Mouse (Mus musculus): ENCODE measurements at regions not wholly inside any gene's neighbourhood (a gene's known extent, or its start where the extent isn't known, plus 50 kb on each side); places are given as distances from the start of the nearest gene placed in this dataset.
"Not testable (repeated sequence)": the region's sequence is repeated elsewhere in the genome, so short reads cannot be mapped to it uniquely, and the experiment has no call there.

DNA sequence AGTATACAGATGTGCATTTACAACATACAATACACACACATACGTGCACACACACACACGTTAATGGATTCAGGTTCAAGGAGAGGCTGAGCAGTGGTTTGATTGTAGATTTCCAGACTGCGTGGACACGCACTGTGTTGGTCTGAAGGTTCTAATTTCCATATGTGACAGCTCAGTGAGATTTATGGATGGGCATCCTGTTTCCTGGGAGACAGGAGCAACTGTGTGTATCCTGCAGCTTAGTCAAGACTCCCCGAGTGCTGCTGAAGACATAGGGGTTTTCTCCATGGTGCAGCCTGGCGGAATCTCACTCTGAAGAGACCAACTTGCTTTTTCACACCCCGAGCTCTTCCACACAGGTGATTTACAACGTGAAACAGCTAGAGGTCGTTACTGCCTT lies 119.3 kb upstream of the Foxk1 start:
- peaks cover 9% of the 10 kb centered on the region for H3K4me1 ChIP-seq
- H3K36me3 ChIP-seq, result no peaks in the 10 kb centered on the region
- no peaks in the 10 kb centered on the region for H3K9me3 ChIP-seq (replicated peaks)
- no peak overlapping the region for H3K27ac ChIP-seq
- 67% methylated on average over 9 of the region's 9 CpGs for WGBS
- no peak overlapping the region for H3K4me3 ChIP-seq
- no peak for DNase-seq (ENCODE audit: low spot score)
- no peaks in the 10 kb centered on the region for H3K27me3 ChIP-seq (ENCODE audit: low read depth, poor library complexity, severe bottlenecking)

DNA sequence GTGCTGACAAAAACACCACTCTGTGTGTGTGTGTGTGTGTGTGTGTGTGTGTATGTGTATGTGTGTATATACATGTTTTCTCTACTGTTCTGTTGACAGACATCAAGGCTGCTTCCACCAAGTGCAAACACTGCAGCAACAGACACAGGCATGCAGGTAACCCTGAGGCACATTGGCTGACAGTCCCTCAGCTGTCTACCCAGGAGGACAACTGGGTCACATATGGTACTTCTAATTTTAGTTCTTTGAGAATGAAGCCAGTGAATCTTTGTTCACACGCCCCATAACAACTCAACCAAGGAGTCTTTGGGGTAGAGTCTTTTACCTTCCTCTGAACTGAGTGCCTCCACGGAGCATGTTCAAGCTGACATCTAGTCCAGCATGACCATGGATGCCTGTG lies 113.3 kb upstream of the Foxk1 start:
- Histone ChIP-seq H3K4me3 (no peak overlapping the region), H3K4me1 (no peaks in the 10 kb centered on the region), H3K9me3 (replicated peaks) (no peaks in the 10 kb centered on the region), H3K36me3 (no peaks in the 10 kb centered on the region), H3K27me3 (ENCODE audit: low read depth, poor library complexity, severe bottlenecking) (no peaks in the 10 kb centered on the region), H3K27ac (no peak overlapping the region)
- 82% methylated on average over 2 of the region's 2 CpGs for WGBS
- DNase-seq (ENCODE audit: low spot score), result no peak

DNA sequence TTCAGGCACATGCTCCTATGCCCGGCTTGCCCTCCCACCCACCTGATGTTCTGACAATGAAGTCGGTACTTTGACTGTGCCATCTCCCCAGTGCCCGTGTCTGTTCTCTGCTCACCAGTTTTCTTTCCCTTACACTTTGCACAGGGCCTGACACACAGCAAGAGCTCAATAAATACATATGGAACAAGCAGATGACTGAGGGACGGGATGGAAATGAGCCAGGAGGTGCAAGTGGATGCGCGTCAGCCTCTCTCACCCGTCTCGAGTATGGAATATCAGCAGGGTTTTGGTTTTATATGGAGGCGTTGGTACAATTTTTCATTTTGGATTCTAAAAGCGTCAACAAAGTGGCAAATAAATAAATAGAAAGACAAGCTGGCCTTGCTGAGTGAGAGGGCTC lies 109.8 kb upstream of the Foxk1 start:
- 91% methylated on average over 10 of the region's 10 CpGs for WGBS

DNA sequence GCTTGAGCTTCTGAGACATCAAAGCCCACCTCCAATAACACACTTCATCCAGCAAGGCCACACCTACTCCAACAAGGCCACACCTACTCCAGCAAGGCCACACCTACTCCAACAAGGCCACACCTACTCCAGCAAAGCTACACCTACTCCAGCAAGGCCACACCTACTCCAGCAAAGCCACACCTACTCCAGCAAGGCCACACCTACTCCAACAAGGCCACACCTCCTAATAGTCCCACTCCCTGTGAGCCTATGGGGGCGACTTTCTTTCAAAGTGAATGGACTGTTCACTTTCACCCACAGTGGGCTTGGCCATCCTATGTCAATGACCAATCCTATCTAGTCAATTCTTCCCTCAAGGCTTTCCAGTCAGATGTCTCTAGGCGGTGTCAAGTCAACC lies 104.9 kb upstream of the Foxk1 start:
- DNase-seq (ENCODE audit: low spot score); H3K27me3 ChIP-seq (ENCODE audit: low read depth, poor library complexity, severe bottlenecking); H3K4me1 ChIP-seq; H3K36me3 ChIP-seq; H3K4me3 ChIP-seq; H3K9me3 ChIP-seq (replicated peaks); H3K27ac ChIP-seq: not testable (repeated sequence)
- WGBS, result 91% methylated on average over 2 of the region's 2 CpGs

More for the DNA sequence above, 109.8 kb upstream of the Foxk1 start:
- Histone ChIP-seq H3K4me3 (no peak overlapping the region), H3K36me3 (no peaks in the 10 kb centered on the region), H3K9me3 (replicated peaks) (no peaks in the 10 kb centered on the region), H3K27me3 (ENCODE audit: low read depth, poor library complexity, severe bottlenecking) (no peaks in the 10 kb centered on the region), H3K4me1 (no peaks in the 10 kb centered on the region), H3K27ac (no peak overlapping the region)
- no peak for DNase-seq (ENCODE audit: low spot score)

DNA sequence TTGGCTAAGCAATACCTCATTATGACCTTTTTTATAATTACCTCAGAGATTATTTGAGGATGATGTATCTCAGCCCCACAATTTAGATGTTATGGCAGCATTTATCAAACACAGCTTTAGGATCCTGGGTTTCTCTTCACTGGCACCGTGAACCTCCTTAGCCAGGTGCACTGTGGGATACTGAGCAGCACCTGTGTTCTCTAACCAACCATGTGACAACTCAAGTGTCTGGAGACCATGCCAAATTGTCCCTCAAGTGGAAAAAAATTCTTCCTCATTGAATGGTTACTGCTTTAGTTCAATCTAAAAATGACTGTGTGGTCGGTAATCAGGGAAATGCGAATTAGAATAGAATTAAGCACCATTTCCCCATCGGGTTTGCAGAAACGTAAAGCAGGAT lies 101.7 kb upstream of the Foxk1 start:
- Histone ChIP-seq H3K27ac (no peak overlapping the region), H3K4me3 (no peak overlapping the region), H3K9me3 (replicated peaks) (no peaks in the 10 kb centered on the region), H3K4me1 (peaks cover 6% of the 10 kb centered on the region), H3K36me3 (no peaks in the 10 kb centered on the region), H3K27me3 (ENCODE audit: low read depth, poor library complexity, severe bottlenecking) (no peaks in the 10 kb centered on the region)
- no peak for DNase-seq (ENCODE audit: low spot score)
- WGBS, result 90% methylated on average over 5 of the region's 5 CpGs

DNA sequence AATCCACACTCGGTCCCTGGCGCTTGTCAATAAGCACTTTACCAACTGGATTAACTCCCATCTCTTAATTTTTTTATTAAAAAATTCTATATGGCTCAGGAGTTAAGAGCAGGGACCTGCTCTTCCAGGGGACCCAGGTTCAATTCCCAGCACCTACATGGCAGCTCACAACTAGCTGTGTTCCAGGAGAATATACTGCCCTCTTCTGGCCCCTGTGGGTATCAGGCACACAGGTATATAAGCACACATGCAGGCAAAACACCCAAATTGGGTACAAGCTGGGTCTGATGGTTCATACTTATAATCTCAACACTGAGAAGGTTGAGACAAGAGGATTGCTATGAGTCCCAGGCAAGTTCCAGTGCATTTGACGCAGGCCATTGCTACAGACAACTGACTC lies 92.8 kb upstream of the Foxk1 start:
- Histone ChIP-seq H3K4me3 (no peak overlapping the region), H3K27me3 (ENCODE audit: low read depth, poor library complexity, severe bottlenecking) (no peaks in the 10 kb centered on the region), H3K9me3 (replicated peaks) (no peaks in the 10 kb centered on the region), H3K36me3 (no peaks in the 10 kb centered on the region), H3K27ac (no peak overlapping the region), H3K4me1 (no peaks in the 10 kb centered on the region)
- 93% methylated on average over 3 of the region's 3 CpGs for WGBS
- DNase-seq (ENCODE audit: low spot score), result no peak

DNA sequence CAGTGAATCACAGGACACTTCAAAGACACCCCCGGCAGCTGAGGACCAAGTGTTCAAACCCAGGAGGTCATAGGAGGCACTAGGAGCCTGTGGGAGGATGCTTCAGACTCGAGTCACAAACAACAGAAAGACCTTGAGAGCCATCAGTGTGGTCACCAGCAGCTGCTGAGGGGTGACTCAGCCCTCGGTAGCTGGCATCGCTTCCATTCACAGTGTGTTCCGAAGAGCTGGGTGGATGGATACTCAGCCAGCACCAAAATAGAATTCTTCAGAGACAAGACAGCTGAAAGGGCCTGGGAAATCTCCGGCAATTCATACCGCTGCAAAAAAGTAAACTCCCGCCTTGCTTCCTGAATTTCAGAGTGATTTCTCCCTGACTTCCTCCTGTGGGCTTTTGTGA lies 87.4 kb upstream of the Foxk1 start:
- Histone ChIP-seq H3K36me3 (no peaks in the 10 kb centered on the region), H3K4me3 (no peak overlapping the region), H3K9me3 (replicated peaks) (no peaks in the 10 kb centered on the region), H3K27me3 (ENCODE audit: low read depth, poor library complexity, severe bottlenecking) (no peaks in the 10 kb centered on the region), H3K27ac (no peak overlapping the region), H3K4me1 (no peaks in the 10 kb centered on the region)
- WGBS, result 86% methylated on average over 8 of the region's 8 CpGs
- no peak for DNase-seq (ENCODE audit: low spot score)

DNA sequence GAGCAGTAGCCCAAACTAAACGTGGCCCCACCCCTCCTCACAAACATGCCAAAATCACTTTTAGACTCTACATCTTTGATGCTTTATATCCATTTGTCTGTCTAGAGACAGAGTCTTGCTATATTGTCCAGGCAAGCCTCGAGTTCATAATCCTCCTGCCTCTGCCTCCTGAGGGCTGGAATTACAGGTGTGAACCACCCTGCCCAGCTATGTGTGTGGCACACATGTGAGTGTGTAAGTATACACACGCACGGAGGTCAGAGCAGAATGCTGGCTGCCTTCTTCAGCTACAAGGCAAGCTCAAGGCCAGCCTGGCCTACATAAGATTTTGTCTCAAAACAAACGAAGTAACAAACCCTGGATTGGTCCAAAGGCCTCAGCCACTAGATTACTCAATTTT lies 86.8 kb upstream of the Foxk1 start:
- Histone ChIP-seq H3K27me3 (ENCODE audit: low read depth, poor library complexity, severe bottlenecking) (no peaks in the 10 kb centered on the region), H3K36me3 (no peaks in the 10 kb centered on the region), H3K27ac (no peak overlapping the region), H3K4me1 (0 out of 2 replicates have a peak, but pooled peaks cover 4% of the 10 kb centered on the region), H3K4me3 (no peak overlapping the region), H3K9me3 (replicated peaks) (no peaks in the 10 kb centered on the region)
- no peak for DNase-seq (ENCODE audit: low spot score)
- 82% methylated on average over 5 of the region's 5 CpGs for WGBS

DNA sequence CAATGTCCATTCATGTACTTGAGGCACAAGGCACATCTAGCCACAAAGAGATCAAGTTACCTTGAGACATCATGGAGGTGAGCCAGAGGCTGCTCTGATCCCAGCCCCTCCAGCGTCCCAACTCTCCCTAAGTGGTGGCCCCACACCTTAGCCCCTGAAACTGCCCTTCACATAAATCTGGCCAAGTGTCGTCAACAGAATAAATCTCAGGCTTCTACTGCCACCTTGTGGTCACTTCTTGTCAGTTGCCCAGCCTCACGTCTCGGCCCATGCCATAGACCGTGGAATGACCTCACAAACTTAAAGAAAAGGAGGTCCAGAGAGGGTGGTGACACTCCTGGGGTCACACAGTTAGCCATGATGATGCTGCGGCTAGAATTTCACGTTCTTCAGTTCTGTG lies 82.0 kb upstream of the Foxk1 start:
- peak; percentile 83 for DNase-seq (ENCODE audit: low spot score)
- WGBS, result 4% methylated on average over 7 of the region's 7 CpGs
- H3K4me3 ChIP-seq, result no peak overlapping the region
- H3K27ac ChIP-seq, result no peak overlapping the region
- H3K27me3 ChIP-seq (ENCODE audit: low read depth, poor library complexity, severe bottlenecking), result no peaks in the 10 kb centered on the region
- no peaks in the 10 kb centered on the region for H3K9me3 ChIP-seq (replicated peaks)
- peaks cover 4% of the 10 kb centered on the region; the same call in 1 of the 2 replicates for H3K4me1 ChIP-seq
- no peaks in the 10 kb centered on the region for H3K36me3 ChIP-seq

DNA sequence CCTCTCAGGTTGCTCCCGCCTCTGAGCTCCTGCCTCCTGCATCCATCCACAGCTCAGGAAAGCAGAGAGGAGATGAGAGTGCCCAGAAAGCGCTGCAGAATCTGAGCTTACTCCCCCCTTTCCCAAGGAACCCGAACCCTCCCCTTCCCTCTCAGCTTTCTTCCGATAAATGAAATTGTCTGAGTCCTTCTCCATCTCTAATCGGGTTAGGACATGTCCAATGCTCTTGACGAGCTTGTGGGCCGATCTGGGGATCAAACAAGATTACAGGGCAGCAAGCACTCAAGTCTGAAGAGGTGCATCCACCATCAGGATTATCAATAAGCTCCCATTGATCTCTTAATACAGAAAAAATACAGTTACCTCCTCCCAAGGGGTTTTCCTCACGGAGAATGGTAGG lies 80.0 kb upstream of the Foxk1 start:
- Histone ChIP-seq H3K27me3 (ENCODE audit: low read depth, poor library complexity, severe bottlenecking) (no peaks in the 10 kb centered on the region), H3K4me1 (peaks cover 4% of the 10 kb centered on the region; the same call in 1 of the 2 replicates), H3K9me3 (replicated peaks) (no peaks in the 10 kb centered on the region), H3K4me3 (no peak overlapping the region), H3K27ac (no peak overlapping the region), H3K36me3 (no peaks in the 10 kb centered on the region)
- 74% methylated on average over 8 of the region's 8 CpGs for WGBS
- no peak for DNase-seq (ENCODE audit: low spot score)

DNA sequence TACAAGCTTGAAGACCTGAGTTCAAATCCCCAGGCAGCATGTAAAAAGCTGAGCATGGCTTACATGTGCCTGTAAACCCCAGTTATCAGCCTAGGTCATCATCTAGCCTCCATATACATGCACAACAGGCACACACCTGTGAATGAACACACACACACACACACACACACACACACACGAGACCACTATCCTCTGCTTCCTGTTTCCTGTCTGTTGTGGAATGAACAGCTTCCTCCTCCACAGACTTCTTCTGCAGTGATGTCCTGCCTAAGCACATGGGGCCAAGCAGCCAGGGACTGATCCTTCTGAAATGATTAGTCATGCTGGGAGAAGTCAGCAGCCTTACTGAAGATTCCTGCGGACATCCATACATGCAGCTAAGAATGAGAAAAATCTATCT lies 76.4 kb upstream of the Foxk1 start:
- H3K27me3 ChIP-seq (ENCODE audit: low read depth, poor library complexity, severe bottlenecking), result no peaks in the 10 kb centered on the region
- H3K4me3 ChIP-seq, result no peak overlapping the region
- H3K27ac ChIP-seq, result no peak overlapping the region
- 82% methylated on average over 2 of the region's 2 CpGs for WGBS
- H3K9me3 ChIP-seq (replicated peaks), result no peaks in the 10 kb centered on the region
- DNase-seq (ENCODE audit: low spot score), result no peak
- H3K36me3 ChIP-seq, result no peaks in the 10 kb centered on the region
- no peaks in the 10 kb centered on the region for H3K4me1 ChIP-seq

DNA sequence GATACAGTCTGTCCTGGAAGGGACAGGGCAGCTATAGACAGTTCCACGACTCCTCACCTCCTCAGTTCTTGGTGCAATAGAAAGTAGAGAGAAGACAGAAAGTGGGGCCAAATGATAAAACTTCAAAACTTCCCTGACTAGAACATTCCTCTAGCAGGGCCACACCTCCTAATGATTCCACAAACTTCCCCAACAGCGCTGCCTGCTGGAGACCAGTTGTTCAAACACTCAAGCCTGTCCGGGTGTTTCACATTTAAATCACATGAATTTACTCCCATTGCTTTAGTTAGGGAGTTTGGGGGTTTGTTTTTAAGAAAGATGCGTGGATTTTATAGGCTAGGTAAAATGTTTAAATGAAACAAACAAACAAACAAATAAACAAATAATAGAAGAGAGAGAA lies 75.7 kb upstream of the Foxk1 start:
- no peaks in the 10 kb centered on the region for H3K9me3 ChIP-seq (replicated peaks)
- no peaks in the 10 kb centered on the region for H3K36me3 ChIP-seq
- H3K4me3 ChIP-seq, result no peak overlapping the region
- no peak for DNase-seq (ENCODE audit: low spot score)
- 79% methylated on average over 4 of the region's 4 CpGs for WGBS
- H3K4me1 ChIP-seq, result no peaks in the 10 kb centered on the region
- no peaks in the 10 kb centered on the region for H3K27me3 ChIP-seq (ENCODE audit: low read depth, poor library complexity, severe bottlenecking)
- no peak overlapping the region for H3K27ac ChIP-seq

DNA sequence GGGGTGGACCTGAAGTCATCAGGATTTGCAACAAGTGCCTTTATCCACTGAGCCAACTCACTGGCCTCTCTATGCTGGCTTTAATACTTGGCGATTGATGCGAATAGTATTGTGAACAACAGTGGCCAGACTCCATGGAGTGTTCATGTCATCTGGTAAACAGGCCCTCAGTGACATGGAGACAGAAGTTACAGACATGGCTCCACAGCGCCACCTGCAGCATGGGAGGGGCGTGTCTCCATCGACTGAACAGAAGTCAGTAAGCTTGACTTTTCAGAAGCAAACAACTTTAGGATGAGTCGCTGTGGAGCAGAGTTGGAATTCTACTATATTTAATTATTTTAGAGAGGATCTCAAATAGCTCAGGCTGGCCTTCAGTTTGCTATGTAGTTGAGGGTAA lies 74.0 kb upstream of the Foxk1 start:
- Histone ChIP-seq H3K9me3 (replicated peaks) (no peaks in the 10 kb centered on the region), H3K27me3 (ENCODE audit: low read depth, poor library complexity, severe bottlenecking) (no peaks in the 10 kb centered on the region), H3K36me3 (no peaks in the 10 kb centered on the region), H3K4me1 (peaks cover 4% of the 10 kb centered on the region), H3K27ac (no peak overlapping the region), H3K4me3 (no peak overlapping the region)
- peak; percentile 53 for DNase-seq (ENCODE audit: low spot score)
- 62% methylated on average over 6 of the region's 6 CpGs for WGBS

DNA sequence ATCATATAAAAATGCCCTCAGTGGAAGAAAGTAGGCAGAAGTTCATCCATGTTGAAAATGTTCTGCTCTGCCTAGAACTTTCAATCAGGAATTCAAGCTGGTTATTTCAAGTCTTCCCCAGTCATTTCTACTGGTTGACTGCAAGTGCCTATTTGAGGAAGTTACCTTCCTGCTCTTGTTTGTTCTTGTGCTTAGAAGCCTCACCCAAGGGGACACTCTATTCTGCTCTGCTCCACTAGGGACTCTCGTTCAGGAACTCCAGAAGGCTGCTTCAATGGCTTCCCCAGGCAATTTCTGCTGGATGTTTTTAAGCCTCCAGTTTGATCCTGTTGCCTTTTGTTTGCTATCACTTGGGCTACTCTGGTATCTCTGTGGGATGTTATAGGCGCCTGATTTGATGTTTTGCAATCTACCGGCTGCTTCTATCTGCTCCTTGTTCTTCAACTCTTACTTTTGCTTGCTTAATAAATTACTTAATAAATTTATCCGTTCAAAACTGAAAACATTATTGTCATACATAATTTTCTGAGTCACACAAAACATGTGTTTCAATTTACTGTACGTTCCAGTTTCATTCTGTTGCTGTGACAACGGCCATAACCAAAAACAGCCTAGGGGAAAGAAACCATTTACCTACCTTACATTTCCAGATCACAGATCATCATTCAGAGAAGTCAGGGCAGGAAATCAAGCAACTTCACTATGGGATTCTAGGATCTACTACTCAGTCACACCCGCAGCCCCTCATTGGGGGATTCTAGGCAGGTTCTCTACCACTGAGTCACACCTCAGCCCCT lies 71.4 kb upstream of the Foxk1 start:
- Histone ChIP-seq H3K4me1 (peaks cover 6% of the 10 kb centered on the region), H3K27ac (no peak overlapping the region), H3K27me3 (ENCODE audit: low read depth, poor library complexity, severe bottlenecking) (no peaks in the 10 kb centered on the region), H3K4me3 (no peak overlapping the region), H3K9me3 (replicated peaks) (no peaks in the 10 kb centered on the region), H3K36me3 (no peaks in the 10 kb centered on the region)
- no peak for DNase-seq (ENCODE audit: low spot score)
- WGBS, result 84% methylated on average over 7 of the region's 7 CpGs
